Mouse (Mus musculus) lung, embryonic 15.5 days (tissue): ENCODE measurements around the gene Shank2. TPM values are rescaled to one million over a fixed set of nuclear protein-coding genes. Genes with fewer than 3 reads are reported as not detected.

Experiments used
- ATAC-seq: fragments of 200-750 bp; cut with Nextera tagmentation; 2 replicates; pipeline ENCODE4 v1.8.0; 2017; ENCODE audit warnings: moderate number of reproducible peaks, borderline replicate concordance; ENCODE audit not compliant: low FRiP score, low TSS enrichment; ENCODE audit errors: extremely low read depth
- H3K27ac ChIP-seq: fragments of 300-500 bp; sonication (generic); 2 replicates; pipeline ENCODE4 v1.5.1; 2015; ENCODE audit warnings: moderate library complexity, mild to moderate bottlenecking, inconsistent platforms
- H3K27me3 ChIP-seq: fragments of 300-500 bp; sonication (generic); 2 replicates; pipeline ENCODE4 v1.6.1; 2015; ENCODE audit warnings: inconsistent platforms
- H3K36me3 ChIP-seq: fragments of 300-500 bp; sonication (generic); 2 replicates; pipeline ENCODE4 v1.6.1; 2015; ENCODE audit warnings: inconsistent platforms
- H3K4me1 ChIP-seq: fragments of 300-500 bp; sonication (generic); 2 replicates; pipeline ENCODE4 v1.6.1; 2015; ENCODE audit warnings: inconsistent platforms
- H3K4me2 ChIP-seq: fragments of 300-500 bp; sonication (generic); 2 replicates; pipeline ENCODE4 v1.6.1; 2015; ENCODE audit warnings: inconsistent platforms, mild to moderate bottlenecking, moderate library complexity
- H3K4me3 ChIP-seq: fragments of 300-500 bp; sonication (generic); 2 replicates; pipeline ENCODE4 v1.5.1; 2015; ENCODE audit warnings: mild to moderate bottlenecking, inconsistent platforms
- H3K9ac ChIP-seq: fragments of 300-500 bp; sonication (generic); 2 replicates; pipeline ENCODE4 v1.6.1; 2015; ENCODE audit warnings: inconsistent platforms
- H3K9me3 ChIP-seq: fragments of 300-500 bp; sonication (generic); 2 replicates; pipeline ENCODE4 v1.6.1; 2016; ENCODE audit warnings: inconsistent platforms
- WGBS: fragments of 180-500 bp; shearing (Covaris S2); methylation state at CpG from one replicate; pipeline ENCODE4 v1.1.7; 2015; 5-methylcytosine and 5-hydroxymethylcytosine counted together
- polyA plus RNA-seq: library from polyadenylated mRNA; unstranded; fragments of >200 nt; fragmentation: Nextera tagmentation; extraction: Ambion mirVana; gene quantifications from 2 replicates; pipeline ENCODE4 v1.2.1, GENCODE M21; 2015

The Shank2 gene
- polyA plus RNA-seq, 1 experiment from 2014 or later = 1.8 TPM

GRCm38 (mm10) chr7:144238992-144239391, 237.3 kb downstream of the Shank2 start:
- Histone ChIP-seq H3K9me3 (no peaks in the 10 kb centered on the region), H3K27ac (no peak overlapping the region), H3K4me1 (0 out of 2 replicates have a peak, but pooled peaks cover 3% of the 10 kb centered on the region), H3K4me2 (no peak overlapping the region), H3K36me3 (no peaks in the 10 kb centered on the region), H3K9ac (no peak overlapping the region), H3K4me3 (no peak overlapping the region), H3K27me3 (no peaks in the 10 kb centered on the region)
- 50% methylated on average over 12 of the region's 12 CpGs for WGBS
- ATAC-seq = no peak

GRCm38 (mm10) chr7:144239571-144240370, 238.0 kb downstream of the Shank2 start:
- Histone ChIP-seq H3K4me3 (no peak overlapping the region), H3K9me3 (no peaks in the 10 kb centered on the region), H3K36me3 (no peaks in the 10 kb centered on the region), H3K4me1 (0 out of 2 replicates have a peak, but pooled peaks cover under 1% of the 10 kb centered on the region), H3K4me2 (no peak overlapping the region), H3K27ac (no peak overlapping the region), H3K27me3 (no peaks in the 10 kb centered on the region), H3K9ac (no peak overlapping the region)
- no peak for ATAC-seq
- 34% methylated on average over 6 of the region's 6 CpGs for WGBS

GRCm38 (mm10) chr7:144240736-144241343, 239.1 kb downstream of the Shank2 start:
- H3K27ac ChIP-seq = no peak overlapping the region
- WGBS = 70% methylated on average over 4 of the region's 4 CpGs
- no peak overlapping the region for H3K4me3 ChIP-seq
- H3K27me3 ChIP-seq = no peaks in the 10 kb centered on the region
- no peak overlapping the region for H3K4me2 ChIP-seq
- H3K36me3 ChIP-seq = no peaks in the 10 kb centered on the region
- no peak overlapping the region for H3K9ac ChIP-seq
- H3K4me1 ChIP-seq = no peaks in the 10 kb centered on the region
- ATAC-seq = no peak
- no peaks in the 10 kb centered on the region for H3K9me3 ChIP-seq

DNA sequence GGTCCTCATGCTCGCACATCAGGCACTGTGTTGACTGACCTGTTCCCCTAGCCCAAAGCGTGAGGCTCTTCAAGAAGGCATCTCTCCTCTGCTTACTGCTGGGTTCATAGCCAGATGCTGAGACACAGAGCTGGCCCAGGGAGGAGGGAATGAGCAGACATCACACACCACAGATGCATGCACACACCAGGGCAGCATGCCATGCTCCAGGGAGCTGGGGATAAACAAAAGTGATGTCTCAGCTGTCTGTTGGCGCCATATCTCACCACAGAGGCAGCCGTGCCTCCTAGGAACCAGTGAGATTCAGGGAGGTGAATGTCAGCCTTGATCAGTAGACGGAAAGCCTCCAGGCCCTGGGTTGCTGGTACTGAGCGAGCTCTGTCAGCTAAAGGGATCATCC, 242.5 kb downstream of the Shank2 start:
- H3K9ac ChIP-seq = no peak overlapping the region
- H3K36me3 ChIP-seq = no peaks in the 10 kb centered on the region
- H3K27me3 ChIP-seq = no peaks in the 10 kb centered on the region
- H3K27ac ChIP-seq = no peak overlapping the region
- H3K4me1 ChIP-seq = no peaks in the 10 kb centered on the region
- H3K9me3 ChIP-seq = no peaks in the 10 kb centered on the region
- no peak for ATAC-seq
- WGBS = 70% methylated on average over 6 of the region's 6 CpGs
- no peak overlapping the region for H3K4me2 ChIP-seq
- no peak overlapping the region for H3K4me3 ChIP-seq

GRCm38 (mm10) chr7:144246271-144246670, 244.5 kb downstream of the Shank2 start:
- 74% methylated on average over 3 of the region's 3 CpGs for WGBS
- Histone ChIP-seq H3K27ac (no peak overlapping the region), H3K4me3 (no peak overlapping the region), H3K27me3 (no peaks in the 10 kb centered on the region), H3K36me3 (no peaks in the 10 kb centered on the region), H3K4me1 (no peaks in the 10 kb centered on the region), H3K9me3 (no peaks in the 10 kb centered on the region), H3K9ac (no peak overlapping the region), H3K4me2 (no peak overlapping the region)
- ATAC-seq = no peak

- WGBS = 61% methylated on average over 2 of the region's 2 CpGs
- Histone ChIP-seq H3K36me3 (no peaks in the 10 kb centered on the region), H3K9me3 (no peaks in the 10 kb centered on the region), H3K4me1 (no peaks in the 10 kb centered on the region), H3K9ac (no peak overlapping the region), H3K27ac (no peak overlapping the region), H3K4me2 (no peak overlapping the region), H3K4me3 (no peak overlapping the region), H3K27me3 (no peaks in the 10 kb centered on the region)
- no peak for ATAC-seq
Measured at GRCm38 (mm10) chr7:144248686-144249422, 247.1 kb downstream of the Shank2 start.

DNA sequence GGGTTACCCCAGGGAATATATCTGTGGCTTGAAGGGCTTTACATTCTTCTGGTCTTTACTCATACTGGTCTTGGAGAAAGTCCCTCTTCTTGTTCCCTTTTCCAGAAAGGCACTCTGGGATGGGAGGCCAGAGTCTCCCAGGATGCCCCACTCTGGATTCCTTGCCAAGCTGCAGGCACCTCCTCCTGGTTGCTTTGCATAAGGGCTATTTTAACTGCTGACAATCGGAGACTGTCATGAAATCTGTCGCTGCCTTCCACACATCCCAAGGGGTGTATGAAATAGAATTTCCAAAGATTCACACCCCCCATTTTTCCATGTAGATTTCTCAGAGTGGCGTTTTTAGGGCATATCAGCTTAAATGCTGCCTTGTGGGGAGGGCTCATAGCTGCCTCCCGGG, 249.1 kb downstream of the Shank2 start:
- WGBS = 68% methylated on average over 4 of the region's 4 CpGs
- Histone ChIP-seq H3K4me3 (no peak overlapping the region), H3K9me3 (no peaks in the 10 kb centered on the region), H3K9ac (no peak overlapping the region), H3K4me2 (no peak overlapping the region), H3K27ac (no peak overlapping the region), H3K27me3 (no peaks in the 10 kb centered on the region), H3K4me1 (no peaks in the 10 kb centered on the region), H3K36me3 (no peaks in the 10 kb centered on the region)
- no peak for ATAC-seq

GRCm38 (mm10) chr7:144251250-144251649, 249.5 kb downstream of the Shank2 start:
- H3K27ac ChIP-seq = no peak overlapping the region
- no peak overlapping the region for H3K4me3 ChIP-seq
- H3K9me3 ChIP-seq = no peaks in the 10 kb centered on the region
- no peaks in the 10 kb centered on the region for H3K27me3 ChIP-seq
- no peak overlapping the region for H3K4me2 ChIP-seq
- no peaks in the 10 kb centered on the region for H3K36me3 ChIP-seq
- WGBS = 47% methylated on average over 6 of the region's 6 CpGs
- H3K4me1 ChIP-seq = no peaks in the 10 kb centered on the region
- H3K9ac ChIP-seq = no peak overlapping the region
- ATAC-seq = no peak

DNA sequence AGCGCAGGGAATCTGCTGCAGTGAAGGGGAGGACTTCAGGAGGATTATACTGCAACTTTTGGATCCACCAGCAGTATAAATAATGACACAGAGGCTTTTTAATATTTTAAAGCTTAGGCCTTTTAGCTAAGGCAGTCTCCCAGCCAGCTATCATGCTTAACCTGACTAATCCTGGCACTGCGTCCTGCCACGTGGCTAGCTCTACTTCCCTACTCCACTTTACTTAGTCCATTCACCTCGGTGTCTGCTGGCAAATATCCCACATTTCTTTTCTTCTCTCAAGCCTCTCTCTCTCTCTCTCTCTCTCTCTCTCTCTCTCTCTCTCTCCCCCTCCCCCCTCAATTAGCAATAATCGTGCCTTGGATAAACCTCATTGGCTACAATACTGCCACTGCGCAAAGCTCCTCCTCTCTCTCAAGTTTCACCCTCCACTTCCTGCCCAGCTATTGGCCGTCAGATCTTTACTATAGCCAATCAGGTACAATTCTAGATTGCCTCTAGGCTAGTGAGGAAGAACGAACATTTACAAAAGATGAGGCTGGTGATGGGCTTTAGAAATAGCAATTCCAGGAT, 253.0 kb downstream of the Shank2 start:
- Histone ChIP-seq H3K36me3 (no peaks in the 10 kb centered on the region), H3K9me3 (no peaks in the 10 kb centered on the region), H3K4me1 (no peaks in the 10 kb centered on the region), H3K4me3 (no peak overlapping the region), H3K4me2 (no peak overlapping the region), H3K9ac (no peak overlapping the region), H3K27ac (no peak overlapping the region), H3K27me3 (no peaks in the 10 kb centered on the region)
- WGBS = 33% methylated on average over 8 of the region's 8 CpGs
- ATAC-seq = no peak

DNA sequence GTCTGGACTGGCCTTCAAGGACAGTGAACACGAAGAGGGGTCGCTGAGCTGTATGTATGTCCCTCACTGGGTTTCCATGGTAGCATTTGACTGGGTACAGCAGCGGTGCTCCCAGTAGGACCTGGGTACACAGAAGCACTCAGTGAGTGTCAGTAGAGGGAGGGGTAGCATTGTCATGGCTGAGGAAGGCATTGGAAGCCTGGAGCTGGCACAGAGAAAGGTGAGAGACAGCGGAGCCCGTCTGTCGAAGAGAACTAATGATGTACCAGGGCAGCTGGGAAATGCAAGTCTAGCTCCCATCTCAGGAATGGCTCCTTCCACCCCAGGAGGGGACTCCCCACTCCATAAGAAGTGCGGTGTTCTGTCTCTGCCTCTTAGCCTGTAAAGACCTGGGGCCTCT, 256.1 kb downstream of the Shank2 start:
- Histone ChIP-seq H3K36me3 (no peaks in the 10 kb centered on the region), H3K27me3 (no peaks in the 10 kb centered on the region), H3K4me1 (no peaks in the 10 kb centered on the region), H3K9me3 (no peaks in the 10 kb centered on the region), H3K4me2 (no peak overlapping the region), H3K27ac (no peak overlapping the region), H3K9ac (no peak overlapping the region), H3K4me3 (no peak overlapping the region)
- ATAC-seq = no peak
- 58% methylated on average over 7 of the region's 7 CpGs for WGBS

DNA sequence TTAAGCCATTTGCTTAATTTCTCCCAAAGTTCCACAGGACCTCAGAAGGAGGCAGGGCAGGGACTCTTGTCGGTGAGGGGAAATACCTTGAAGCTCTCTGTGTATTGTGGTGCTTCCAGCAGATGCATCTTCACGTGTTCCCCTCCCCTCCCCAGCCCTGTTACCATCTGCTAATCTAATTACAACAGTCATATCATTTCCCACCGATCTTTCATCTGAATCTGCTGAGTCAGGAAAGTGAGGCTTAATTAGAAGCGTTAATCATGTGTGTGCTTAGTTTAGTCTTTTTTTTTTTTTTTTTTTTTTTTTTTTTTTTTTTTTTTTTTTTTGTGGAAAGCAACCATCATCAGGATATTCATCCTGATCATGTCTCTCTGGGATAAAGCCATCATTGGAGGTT, 256.6 kb downstream of the Shank2 start:
- no peak overlapping the region for H3K4me2 ChIP-seq
- no peak overlapping the region for H3K27ac ChIP-seq
- H3K36me3 ChIP-seq = no peaks in the 10 kb centered on the region
- no peak overlapping the region for H3K9ac ChIP-seq
- H3K4me1 ChIP-seq = no peaks in the 10 kb centered on the region
- 59% methylated on average over 4 of the region's 4 CpGs for WGBS
- H3K9me3 ChIP-seq = no peaks in the 10 kb centered on the region
- no peaks in the 10 kb centered on the region for H3K27me3 ChIP-seq
- no peak for ATAC-seq
- no peak overlapping the region for H3K4me3 ChIP-seq

DNA sequence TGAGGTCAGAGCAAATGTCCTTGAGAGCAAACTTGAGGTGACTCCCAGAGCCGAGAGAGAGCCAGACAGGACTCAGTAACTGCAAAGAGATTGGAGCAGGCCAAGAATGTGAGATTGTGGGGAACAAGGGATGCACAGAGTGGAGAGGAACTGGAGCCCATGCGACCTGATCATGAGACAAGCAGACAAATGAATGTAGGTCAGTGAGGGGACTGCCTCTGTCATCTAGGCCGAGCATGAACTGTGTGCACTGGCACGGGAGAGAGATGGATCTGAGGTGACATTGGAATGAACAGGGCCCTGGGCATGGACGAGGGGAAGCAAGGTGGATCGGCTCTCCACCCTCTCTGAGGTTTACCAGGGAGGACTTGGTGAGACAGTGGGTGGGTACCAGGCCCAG, 260.9 kb downstream of the Shank2 start:
- no peaks in the 10 kb centered on the region for H3K36me3 ChIP-seq
- no peak overlapping the region for H3K27ac ChIP-seq
- 62% methylated on average over 6 of the region's 6 CpGs for WGBS
- no peak overlapping the region for H3K4me3 ChIP-seq
- no peaks in the 10 kb centered on the region for H3K9me3 ChIP-seq
- no peak overlapping the region for H3K9ac ChIP-seq
- ATAC-seq = no peak
- H3K27me3 ChIP-seq = no peaks in the 10 kb centered on the region
- no peaks in the 10 kb centered on the region for H3K4me1 ChIP-seq
- no peak overlapping the region for H3K4me2 ChIP-seq
